Mouse (Mus musculus) urinary bladder, adult 2 months (tissue): ENCODE data around the gene Clybl. TPM values are rescaled to one million over a fixed set of nuclear protein-coding genes. Genes with fewer than 3 reads are reported as not detected.

Experiments used
- DNase-seq: peaks from one replicate; pipeline ENCODE4 v3.0.0; 2022; ENCODE audit warnings: low spot score
- polyA plus RNA-seq: library from polyadenylated mRNA; depleted of rRNA; stranded (reverse); fragments of >200 nt; gene quantifications from 2 replicates; pipeline ENCODE4 v1.2.3, GENCODE M21; 2012; rRNA removed

The Clybl gene
- polyA plus RNA-seq, 1 experiment: 44.5 TPM

GRCm38 (mm10) chr14:122416166-122416771 is 234.8 kb downstream of the Clybl start:
- no peak for DNase-seq

- DNase-seq: no peak
Measured at GRCm38 (mm10) chr14:122424441-122424840, 242.9 kb downstream of the Clybl start.

DNA sequence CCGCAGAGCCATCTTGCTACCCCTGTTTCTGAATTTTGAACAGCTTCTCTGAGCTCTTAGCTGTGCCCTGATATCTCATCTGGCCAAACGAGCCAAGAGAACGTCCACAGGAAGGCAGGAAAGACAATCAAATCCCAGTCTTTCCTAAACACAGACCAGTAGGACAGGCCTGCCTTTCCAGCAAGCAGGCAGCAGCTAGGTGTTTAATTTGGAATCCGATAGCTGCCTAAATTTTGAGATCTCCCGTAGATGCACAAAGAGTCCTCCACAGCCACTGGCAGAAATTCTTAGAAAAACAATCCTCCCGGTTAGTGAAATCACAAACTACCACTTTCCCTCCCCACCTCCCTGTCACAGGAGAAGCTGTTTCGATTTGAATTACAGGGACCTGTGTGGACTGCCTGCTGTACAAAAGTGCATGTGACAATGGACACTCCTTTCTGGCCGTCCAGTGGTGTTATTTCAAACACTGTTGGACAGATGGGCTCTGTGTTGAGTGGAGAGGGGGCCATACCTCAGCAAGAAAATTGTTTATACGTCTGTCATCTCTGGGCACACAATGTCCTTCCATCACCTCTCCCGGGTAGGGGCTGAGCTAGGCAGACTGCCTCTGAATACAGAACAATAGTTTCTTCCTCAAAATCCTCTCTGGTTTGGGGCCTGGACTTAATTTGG is 245.2 kb downstream of the Clybl start:
- DNase-seq: no peak

DNA sequence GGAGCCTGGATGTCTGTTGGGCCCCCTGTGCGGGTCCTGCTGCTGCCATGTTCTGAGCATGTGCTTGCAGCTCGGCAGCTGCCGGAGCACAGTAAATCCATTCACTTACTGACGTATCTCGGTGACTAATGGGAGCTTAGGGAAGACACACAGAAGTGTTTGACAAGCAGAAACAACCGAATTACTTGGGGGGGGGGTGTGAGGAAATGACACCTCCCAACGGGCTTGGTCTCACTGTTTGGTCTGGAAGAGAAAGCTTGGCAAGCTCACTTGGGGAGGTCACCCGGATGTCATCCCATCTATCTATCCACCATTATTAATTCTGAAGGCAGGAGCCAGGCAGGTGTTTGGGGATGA is 245.7 kb downstream of the Clybl start:
- DNase-seq: no peak

- no peak for DNase-seq
Measured at GRCm38 (mm10) chr14:122427654-122428053, 246.2 kb downstream of the Clybl start.

GRCm38 (mm10) chr14:122432558-122432957 is 251.1 kb downstream of the Clybl start:
- DNase-seq: no peak

- no peak for DNase-seq
Measured at GRCm38 (mm10) chr14:122434039-122434438, 252.5 kb downstream of the Clybl start.

- DNase-seq: no peak
Measured at GRCm38 (mm10) chr14:122436850-122437249, 255.3 kb downstream of the Clybl start.

DNA sequence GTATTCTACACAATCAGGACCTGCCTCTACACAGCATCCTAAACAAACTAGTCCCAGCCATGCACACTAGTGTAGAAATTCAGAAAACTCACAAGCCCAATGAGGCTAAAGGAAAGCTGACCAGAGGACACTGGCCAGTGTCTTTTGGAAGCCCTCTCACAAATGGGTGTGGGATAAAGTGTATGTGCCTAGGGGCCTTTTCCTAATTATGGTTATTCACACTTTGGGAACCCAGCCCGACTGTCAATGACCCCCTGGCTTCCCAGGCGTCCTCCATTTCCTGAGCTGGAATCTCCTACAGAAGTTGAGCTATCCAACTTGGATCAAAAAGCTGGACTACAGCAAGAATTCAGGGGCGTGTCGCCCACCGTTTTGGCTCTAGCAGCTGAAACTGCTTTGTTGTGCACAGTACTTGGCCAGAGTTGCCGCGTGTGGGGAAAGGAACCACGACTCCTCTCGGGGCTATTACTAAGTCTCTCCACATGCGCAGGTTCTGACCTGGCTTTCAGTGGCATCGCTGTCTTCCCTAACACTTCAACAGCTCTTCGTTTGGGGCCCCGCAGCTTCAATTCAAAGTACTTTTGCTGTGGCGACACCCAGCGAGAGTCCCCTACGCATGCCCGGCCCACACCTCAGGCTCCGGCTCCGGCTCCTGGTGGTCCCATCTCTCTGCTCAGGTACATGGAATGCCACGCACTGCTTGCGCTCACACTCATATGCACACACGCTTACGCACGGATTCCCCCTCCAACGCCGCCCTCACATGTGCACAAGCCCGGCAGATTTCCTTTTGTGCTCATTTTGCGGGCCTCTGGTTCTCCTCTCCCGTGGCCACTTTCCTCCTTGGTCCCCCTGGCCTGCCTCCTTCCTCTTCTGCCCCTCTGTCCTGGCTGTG is 268.3 kb downstream of the Clybl start:
- DNase-seq: no peak

DNA sequence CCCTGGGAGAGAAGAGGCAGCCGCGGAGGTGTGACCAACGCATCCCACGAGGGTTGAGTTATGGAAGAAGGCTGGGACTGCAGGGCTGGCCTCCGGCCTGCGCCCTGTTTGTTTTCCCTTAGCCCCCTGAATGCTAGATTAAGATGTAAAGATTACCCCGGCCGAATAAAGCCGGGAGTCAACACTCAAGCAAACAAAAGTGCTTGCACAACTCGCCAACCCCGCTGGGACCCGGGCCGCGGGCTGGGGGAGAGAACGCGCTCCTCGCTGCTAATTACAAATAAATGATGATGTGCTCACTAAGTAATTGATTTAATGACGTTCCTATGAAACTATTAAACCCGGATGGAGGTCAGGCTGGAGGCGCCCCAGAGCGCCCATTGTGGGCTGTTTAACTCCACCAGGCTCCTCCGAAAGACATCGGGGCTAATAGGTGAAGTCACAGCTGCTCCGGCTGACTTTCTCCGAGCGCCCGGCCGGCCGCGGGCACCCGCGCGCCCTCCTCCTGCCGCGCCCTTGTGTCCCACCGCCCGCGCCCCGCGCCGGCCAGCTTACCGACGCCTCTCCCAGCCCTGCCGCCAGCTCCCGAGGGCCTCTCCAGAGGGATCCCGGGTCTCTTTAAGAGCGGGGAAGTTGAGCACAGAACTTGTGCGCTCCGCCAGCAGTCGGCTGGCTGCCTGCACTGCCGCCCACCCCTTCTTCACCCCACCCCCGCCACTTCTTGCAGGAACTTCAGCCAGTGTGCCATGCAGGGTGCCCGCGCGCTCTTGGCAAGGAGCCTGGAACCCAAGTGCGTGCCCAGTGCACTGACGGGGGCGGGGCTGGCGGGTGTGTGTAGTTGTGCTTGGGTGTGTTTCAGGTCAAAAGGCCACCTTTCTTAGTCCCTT is 269.2 kb downstream of the Clybl start, which contains the start of gene Gm5089:
Gene Gm5089, minus strand, starts transcription at position 620 of the 887 bp plus-strand sequence.
- no peak for DNase-seq

- no peak for DNase-seq
Measured at GRCm38 (mm10) chr14:122451551-122452145, 270.1 kb downstream of the Clybl start.

Other genes starting within 250 kb of the Clybl start
- 2.4 and 3.2 TPM in 2 replicates for gene Gpr183, start 216.5 kb upstream of the Clybl start, polyA plus RNA-seq
- gene Timm8a2, start 147.0 kb upstream of the Clybl start, polyA plus RNA-seq: 0.07 TPM in 1 of 2 replicates, not detected in the other
- 109 and 116 TPM in 2 replicates for gene Tm9sf2, start 74.7 kb upstream of the Clybl start, polyA plus RNA-seq